Mouse (Mus musculus): ENCODE measurements around the gene Pmf1.

The Pmf1 gene

DNA sequence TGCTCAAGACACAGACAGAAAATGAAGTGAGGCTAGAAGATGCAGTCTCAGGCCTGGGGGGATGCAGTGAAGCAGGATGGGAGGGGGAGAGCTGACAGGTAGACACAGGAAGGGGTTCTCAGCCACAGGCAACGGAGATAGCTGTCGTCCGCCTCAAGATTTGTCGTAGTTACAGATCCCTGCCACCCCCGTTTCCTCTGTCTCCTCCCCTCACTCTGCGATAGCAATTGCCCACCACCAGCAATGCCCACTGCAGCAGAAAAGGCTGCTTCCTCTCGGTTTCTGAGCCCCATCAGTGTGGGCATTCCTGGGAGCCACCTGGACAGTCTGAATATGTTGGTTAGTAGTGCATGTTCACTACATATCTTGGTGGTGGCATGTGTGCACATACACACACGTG, 43.2 kb upstream of the Pmf1 start:
- Histone ChIP-seq H3K9me3 (ENCODE audit: low read length) (no peaks in the 10 kb centered on the region), H3K36me3 (ENCODE audit: insufficient read depth, low read length) (no peaks in the 10 kb centered on the region), H3K4me1 (replicated peaks; ENCODE audit: low read depth, low read length) (peaks cover 58% of the 10 kb centered on the region), H3K4me3 (replicated peaks; ENCODE audit: low read length) (no peak overlapping the region), H3K27me3 (ENCODE audit: insufficient read depth, low read length) (peaks cover 79% of the 10 kb centered on the region)
- TF ChIP-seq CTCF (conservative IDR thresholded peaks at IDR 0.05; ENCODE audit: low read length) (no peak), POU5F1 (IDR thresholded peaks at IDR 0.05; ENCODE audit: borderline replicate concordance, low read length) (no peak), NANOG (IDR thresholded peaks at IDR 0.05; ENCODE audit: borderline replicate concordance, low read length) (no peak)

DNA sequence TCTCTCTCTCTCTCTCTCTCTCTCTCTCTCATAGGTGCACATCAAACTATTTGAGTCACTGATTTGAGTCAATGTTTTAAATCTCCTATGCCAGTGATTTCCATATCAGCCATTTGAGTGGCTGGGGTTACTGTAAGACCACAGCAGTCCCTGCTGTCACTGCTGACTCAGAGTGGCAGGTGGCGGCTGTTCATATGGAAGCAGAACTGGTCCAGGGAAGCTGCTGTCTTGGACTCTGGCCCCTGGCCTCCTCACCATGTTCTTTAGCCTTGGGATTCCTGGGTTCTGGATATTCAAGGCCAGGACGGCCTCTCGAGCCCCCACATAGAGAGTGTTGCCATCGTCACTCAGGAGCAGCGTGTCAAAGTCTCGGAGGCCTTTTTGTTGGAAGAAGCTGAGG, 42.6 kb upstream of the Pmf1 start:
- Histone ChIP-seq H3K36me3 (ENCODE audit: insufficient read depth, low read length) (no peaks in the 10 kb centered on the region), H3K9me3 (ENCODE audit: low read length) (no peaks in the 10 kb centered on the region), H3K4me1 (replicated peaks; ENCODE audit: low read depth, low read length) (peaks cover 63% of the 10 kb centered on the region), H3K27me3 (ENCODE audit: insufficient read depth, low read length) (peaks cover 78% of the 10 kb centered on the region), H3K4me3 (replicated peaks; ENCODE audit: low read length) (no peak overlapping the region)
- no peak for TF ChIP-seq NANOG (IDR thresholded peaks at IDR 0.05; ENCODE audit: borderline replicate concordance, low read length)

DNA sequence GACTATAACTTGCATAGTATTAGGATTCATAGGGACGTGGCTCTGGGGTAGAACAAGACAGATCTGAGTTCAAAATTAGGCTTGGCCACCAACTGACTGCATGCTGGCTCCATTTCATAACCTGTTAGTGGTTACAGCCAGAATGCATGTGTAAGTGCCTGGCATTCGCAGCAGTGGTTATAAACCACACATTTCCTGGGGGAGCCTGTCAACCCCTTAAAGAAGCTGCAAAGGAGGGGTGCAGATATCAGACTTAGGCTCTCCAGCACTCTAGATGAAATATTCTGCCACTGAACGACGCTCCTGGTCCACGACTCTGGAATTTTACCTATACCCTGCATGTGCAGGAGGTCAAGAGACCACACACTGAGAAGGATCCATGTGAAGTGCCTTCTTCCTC, 42.1 kb upstream of the Pmf1 start:
- no peak for TF ChIP-seq POU5F1 (IDR thresholded peaks at IDR 0.05; ENCODE audit: borderline replicate concordance, low read length)
- TF ChIP-seq CTCF (conservative IDR thresholded peaks at IDR 0.05; ENCODE audit: low read length): no peak
- no peak for TF ChIP-seq NANOG (IDR thresholded peaks at IDR 0.05; ENCODE audit: borderline replicate concordance, low read length)
- Histone ChIP-seq H3K27me3 (ENCODE audit: insufficient read depth, low read length) (peaks cover 73% of the 10 kb centered on the region), H3K4me3 (replicated peaks; ENCODE audit: low read length) (no peak overlapping the region), H3K4me1 (replicated peaks; ENCODE audit: low read depth, low read length) (peaks cover 63% of the 10 kb centered on the region), H3K9me3 (ENCODE audit: low read length) (no peaks in the 10 kb centered on the region), H3K36me3 (ENCODE audit: insufficient read depth, low read length) (no peaks in the 10 kb centered on the region)

DNA sequence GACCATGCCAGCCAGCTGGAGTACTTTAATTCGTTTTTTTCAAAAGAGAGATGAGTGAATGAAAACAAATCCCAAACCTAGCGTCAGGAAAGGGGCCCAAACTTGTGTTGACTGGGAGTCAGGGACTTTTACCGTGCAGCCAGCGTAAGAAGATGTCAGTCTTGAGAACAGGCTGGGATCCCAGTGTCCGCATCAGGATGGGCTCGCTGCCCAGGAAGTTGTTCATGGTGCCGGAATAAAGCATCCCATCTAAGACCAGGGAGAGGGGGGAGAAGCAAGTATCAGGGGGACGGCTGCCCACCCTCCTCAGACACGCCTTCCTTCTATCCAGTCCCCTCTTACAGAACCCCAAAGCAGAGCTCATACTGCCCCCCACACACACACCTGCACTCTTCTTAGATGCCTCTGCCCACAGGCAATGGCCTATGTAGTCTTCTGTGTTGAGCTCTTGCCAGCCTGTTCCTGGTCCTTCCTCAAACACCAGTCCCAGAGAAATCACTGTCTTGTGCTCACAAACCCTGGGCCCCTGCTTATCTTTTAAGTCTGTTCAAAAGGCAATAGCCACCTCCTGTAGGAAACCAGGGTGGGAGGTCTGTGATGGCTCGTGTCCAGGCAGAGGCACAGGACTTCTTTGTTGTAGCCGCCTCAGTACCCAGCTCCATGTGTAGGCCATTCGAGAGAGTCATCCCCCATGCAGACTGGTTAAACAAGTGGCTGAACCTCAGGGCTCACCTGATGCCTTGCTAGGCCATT, 40.4 kb upstream of the Pmf1 start:
- peaks cover 50% of the 10 kb centered on the region for H3K4me1 ChIP-seq (replicated peaks; ENCODE audit: low read depth, low read length)
- TF ChIP-seq CTCF (conservative IDR thresholded peaks at IDR 0.05; ENCODE audit: low read length): no peak
- no peak for TF ChIP-seq POU5F1 (IDR thresholded peaks at IDR 0.05; ENCODE audit: borderline replicate concordance, low read length)
- no peak for TF ChIP-seq NANOG (IDR thresholded peaks at IDR 0.05; ENCODE audit: borderline replicate concordance, low read length)
- no peaks in the 10 kb centered on the region for H3K9me3 ChIP-seq (ENCODE audit: low read length)
- H3K27me3 ChIP-seq (ENCODE audit: insufficient read depth, low read length): peaks cover 60% of the 10 kb centered on the region
- no peaks in the 10 kb centered on the region for H3K36me3 ChIP-seq (ENCODE audit: insufficient read depth, low read length)
- H3K4me3 ChIP-seq (replicated peaks; ENCODE audit: low read length): no peak overlapping the region

DNA sequence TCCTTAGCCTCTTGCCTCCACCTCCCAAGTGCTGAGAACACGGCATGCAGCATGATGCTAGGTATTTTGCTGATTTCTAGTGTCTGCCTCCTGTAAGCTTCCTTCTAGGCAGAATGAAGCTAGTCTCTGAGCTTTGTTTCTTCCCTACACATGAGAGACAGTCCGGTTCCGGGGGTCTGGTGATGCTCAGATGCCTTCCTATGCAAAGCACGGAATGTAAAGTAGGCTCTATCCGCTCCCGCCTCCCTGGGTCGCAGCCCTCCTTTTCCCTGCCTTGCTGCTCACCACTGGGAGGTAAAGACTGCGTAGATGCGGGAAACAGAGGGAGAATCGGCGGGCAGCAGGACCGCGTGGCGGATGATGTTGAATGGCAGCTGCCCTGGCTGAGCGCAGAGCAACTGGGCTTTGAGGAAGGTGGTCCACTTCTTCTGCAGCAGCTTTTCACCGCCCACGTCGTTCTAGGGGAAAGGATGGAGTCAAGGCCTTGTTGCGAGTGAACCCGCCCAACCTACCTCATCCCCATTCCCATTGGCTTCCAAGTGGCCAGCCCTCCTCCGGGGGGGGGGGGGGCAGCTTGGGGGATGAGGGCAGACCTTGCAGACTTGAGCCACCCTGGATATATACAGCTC, 39.4 kb upstream of the Pmf1 start:
- peak overlapping the region; percentile 64 for H3K4me3 ChIP-seq (replicated peaks; ENCODE audit: low read length)
- H3K9me3 ChIP-seq (ENCODE audit: low read length): no peaks in the 10 kb centered on the region
- TF ChIP-seq POU5F1 (IDR thresholded peaks at IDR 0.05; ENCODE audit: borderline replicate concordance, low read length) (no peak), NANOG (IDR thresholded peaks at IDR 0.05; ENCODE audit: borderline replicate concordance, low read length) (no peak), CTCF (conservative IDR thresholded peaks at IDR 0.05; ENCODE audit: low read length) (no peak; the same call in 1 of the 2 replicates)
- peaks cover 39% of the 10 kb centered on the region for H3K4me1 ChIP-seq (replicated peaks; ENCODE audit: low read depth, low read length)
- no peaks in the 10 kb centered on the region for H3K36me3 ChIP-seq (ENCODE audit: insufficient read depth, low read length)
- peaks cover 52% of the 10 kb centered on the region for H3K27me3 ChIP-seq (ENCODE audit: insufficient read depth, low read length)

DNA sequence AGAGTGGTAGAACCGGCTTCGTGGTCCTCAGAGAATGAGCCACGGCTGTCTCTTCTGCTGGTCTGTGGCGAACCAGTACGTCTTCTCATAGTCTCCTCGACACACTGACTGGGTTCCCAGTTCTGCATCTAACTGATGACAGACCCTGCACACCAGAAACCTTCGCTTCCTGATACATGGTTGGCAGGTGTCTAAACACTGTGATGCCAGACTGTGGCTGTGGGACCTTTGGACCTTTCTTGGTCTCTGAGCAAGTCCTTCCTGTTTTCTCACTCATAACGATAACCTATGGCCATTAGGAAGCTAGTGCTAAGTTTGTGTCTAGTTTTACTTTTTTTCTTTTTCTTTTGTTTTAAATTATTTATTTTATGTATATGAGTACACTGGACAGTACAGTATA, 38.3 kb upstream of the Pmf1 start:
- TF ChIP-seq POU5F1 (IDR thresholded peaks at IDR 0.05; ENCODE audit: borderline replicate concordance, low read length) (no peak), CTCF (conservative IDR thresholded peaks at IDR 0.05; ENCODE audit: low read length) (no peak), NANOG (IDR thresholded peaks at IDR 0.05; ENCODE audit: borderline replicate concordance, low read length) (no peak)
- peaks cover 43% of the 10 kb centered on the region for H3K4me1 ChIP-seq (replicated peaks; ENCODE audit: low read depth, low read length)

DNA sequence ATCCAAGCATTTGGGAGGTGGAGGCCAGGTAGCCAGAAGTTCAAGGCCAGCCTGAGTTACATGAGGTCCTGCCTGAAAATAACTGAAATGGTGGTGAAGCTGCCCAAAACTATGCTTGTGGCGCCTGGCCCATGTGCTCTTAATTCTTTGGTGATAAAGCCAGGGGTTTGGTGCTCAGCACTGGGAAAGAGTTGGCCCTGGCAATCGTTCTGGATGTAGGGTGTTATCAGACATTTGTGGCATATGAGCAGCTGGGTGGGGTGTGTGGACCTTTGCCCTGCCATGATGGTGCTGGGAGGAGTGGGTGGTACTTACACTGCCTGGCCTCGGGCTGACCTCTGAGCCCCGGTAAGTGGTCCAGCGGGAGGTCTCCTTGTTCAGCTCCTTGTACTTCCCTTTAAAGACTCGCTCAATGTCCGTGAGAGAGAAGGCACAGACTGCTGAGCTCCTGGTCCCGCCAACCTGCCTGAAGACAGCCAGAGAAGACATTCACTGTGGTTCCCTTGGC, 37.6 kb upstream of the Pmf1 start:
- peaks cover 43% of the 10 kb centered on the region for H3K4me1 ChIP-seq (replicated peaks; ENCODE audit: low read depth, low read length)
- no peak for TF ChIP-seq CTCF (conservative IDR thresholded peaks at IDR 0.05; ENCODE audit: low read length)
- no peak for TF ChIP-seq NANOG (IDR thresholded peaks at IDR 0.05; ENCODE audit: borderline replicate concordance, low read length)
- no peak for TF ChIP-seq POU5F1 (IDR thresholded peaks at IDR 0.05; ENCODE audit: borderline replicate concordance, low read length)
- H3K4me3 ChIP-seq (replicated peaks; ENCODE audit: low read length): no peak overlapping the region; the same call in 1 of the 2 replicates
- H3K36me3 ChIP-seq (ENCODE audit: insufficient read depth, low read length): no peaks in the 10 kb centered on the region
- H3K27me3 ChIP-seq (ENCODE audit: insufficient read depth, low read length): peaks cover 36% of the 10 kb centered on the region
- no peaks in the 10 kb centered on the region for H3K9me3 ChIP-seq (ENCODE audit: low read length)

More for the DNA sequence above, 38.3 kb upstream of the Pmf1 start:
- Histone ChIP-seq H3K9me3 (ENCODE audit: low read length) (no peaks in the 10 kb centered on the region), H3K4me3 (replicated peaks; ENCODE audit: low read length) (no peak overlapping the region), H3K27me3 (ENCODE audit: insufficient read depth, low read length) (peaks cover 43% of the 10 kb centered on the region), H3K36me3 (ENCODE audit: insufficient read depth, low read length) (no peaks in the 10 kb centered on the region)

DNA sequence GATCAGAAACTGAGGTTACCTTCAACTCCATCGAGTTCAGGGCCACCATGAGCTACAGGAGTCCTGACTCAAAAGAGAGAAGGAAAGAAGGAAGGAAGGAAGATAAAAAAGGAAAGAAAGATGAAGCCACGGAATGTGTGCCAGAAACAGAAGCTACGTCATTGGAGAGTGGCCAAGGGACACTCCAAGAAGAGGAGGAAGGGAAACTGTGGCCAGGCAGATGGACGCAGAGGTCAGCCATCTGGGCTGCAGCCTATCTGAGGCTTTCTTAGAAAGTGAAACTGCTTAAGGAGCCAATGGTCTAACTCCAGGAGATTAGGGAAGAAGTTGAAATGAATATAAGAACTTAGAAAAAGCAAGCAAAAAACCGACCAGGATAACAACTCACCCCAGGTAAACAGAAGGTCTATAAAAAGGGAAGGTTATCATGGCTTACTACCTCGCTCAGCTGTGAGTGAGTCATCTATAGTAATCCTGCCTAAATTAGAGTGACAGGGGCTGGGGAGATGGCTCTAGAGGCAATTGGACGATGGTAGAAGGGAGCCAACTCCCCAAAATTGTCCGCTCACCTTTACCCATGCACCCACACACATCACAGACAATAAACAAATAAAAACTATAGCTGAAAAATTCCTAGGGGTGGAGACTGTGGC, 36.5 kb upstream of the Pmf1 start:
- Histone ChIP-seq H3K4me3 (replicated peaks; ENCODE audit: low read length) (no peak overlapping the region), H3K4me1 (replicated peaks; ENCODE audit: low read depth, low read length) (peaks cover 53% of the 10 kb centered on the region), H3K9me3 (ENCODE audit: low read length) (no peaks in the 10 kb centered on the region), H3K27me3 (ENCODE audit: insufficient read depth, low read length) (peaks cover 25% of the 10 kb centered on the region), H3K36me3 (ENCODE audit: insufficient read depth, low read length) (no peaks in the 10 kb centered on the region)
- no peak for TF ChIP-seq POU5F1 (IDR thresholded peaks at IDR 0.05; ENCODE audit: borderline replicate concordance, low read length)
- no peak for TF ChIP-seq NANOG (IDR thresholded peaks at IDR 0.05; ENCODE audit: borderline replicate concordance, low read length)
- no peak for TF ChIP-seq CTCF (conservative IDR thresholded peaks at IDR 0.05; ENCODE audit: low read length)

Measured in E14TG2a.4 (cell line).